Mouse (Mus musculus): Measurements from ENCODE around the gene Lrrc2. TPM values are rescaled to one million over a fixed set of nuclear protein-coding genes. Genes with fewer than 3 reads are reported as not detected.

Gene Lrrc2
- total and polyA plus RNA-seq, 3 experiments, result 0.07 TPM; not detected in 2

- DNase-seq (ENCODE audit: low read depth, low spot score), result no peak
- no peaks in the 10 kb centered on the region for H3K79me2 ChIP-seq (ENCODE audit: control insufficient read depth, insufficient read depth, low read length, poor library complexity)
- H3K9me3 ChIP-seq (replicated peaks; ENCODE audit: insufficient read depth, low read length), result no peaks in the 10 kb centered on the region
- peaks cover 0 to 7% of the 10 kb centered on the region in 2 experiments; a peak in 2 of 4 replicates for H3K4me1 ChIP-seq (ENCODE audit: control insufficient read depth in 1 of 2, insufficient read depth in 2 of 2, low read length in 2 of 2)
- H3K9ac ChIP-seq (ENCODE audit: control insufficient read depth, low read depth, low read length, poor library complexity, severe bottlenecking), result no peak overlapping the region
- TF ChIP-seq MAFK (IDR thresholded peaks at IDR 0.05; ENCODE audit: borderline replicate concordance, low read depth, low read length), result no peak
- TF ChIP-seq MAZ (IDR thresholded peaks at IDR 0.05; ENCODE audit: low read depth, low read length), result no peak
- TF ChIP-seq ZNF384 (IDR thresholded peaks at IDR 0.05; ENCODE audit: low read depth, low read length), result no peak
- TF ChIP-seq SMC3 (IDR thresholded peaks at IDR 0.05; ENCODE audit: low read depth, low read length), result no peak
- TF ChIP-seq CHD1 (IDR thresholded peaks at IDR 0.05; ENCODE audit: low read depth, low read length), result no peak
- H3K36me3 ChIP-seq (ENCODE audit: control insufficient read depth in 1 of 2, insufficient read depth in 2 of 2, low read length in 2 of 2), result peaks cover 0 to 2% of the 10 kb centered on the region in 2 experiments; a peak in 1 of 4 replicates
- H3K27ac ChIP-seq (ENCODE audit: control insufficient read depth, low read depth, low read length), result no peak overlapping the region
- H3K4me3 ChIP-seq (ENCODE audit: control insufficient read depth in 1 of 2, insufficient read depth in 1 of 2, low read depth in 2 of 2, low read length in 2 of 2), result no peak overlapping the region
- H3K27me3 ChIP-seq (ENCODE audit: control insufficient read depth in 1 of 2, insufficient read depth in 2 of 2, low read length in 2 of 2), result no peaks in the 10 kb centered on the region
Observed at GRCm38 (mm10) chr9:110947261-110947661, 4.1 kb upstream of the Lrrc2 start.

GRCm38 (mm10) chr9:110947900-110948299, 3.4 kb upstream of the Lrrc2 start:
- H3K9ac ChIP-seq (ENCODE audit: control insufficient read depth, low read depth, low read length, poor library complexity, severe bottlenecking), result no peak overlapping the region
- no peaks in the 10 kb centered on the region for H3K9me3 ChIP-seq (replicated peaks; ENCODE audit: insufficient read depth, low read length)
- H3K4me3 ChIP-seq (ENCODE audit: control insufficient read depth in 1 of 2, insufficient read depth in 1 of 2, low read depth in 2 of 2, low read length in 2 of 2), result no peak overlapping the region
- peaks cover 0 to 7% of the 10 kb centered on the region in 2 experiments; a peak in 2 of 4 replicates for H3K4me1 ChIP-seq (ENCODE audit: control insufficient read depth in 1 of 2, insufficient read depth in 2 of 2, low read length in 2 of 2)
- H3K79me2 ChIP-seq (ENCODE audit: control insufficient read depth, insufficient read depth, low read length, poor library complexity), result no peaks in the 10 kb centered on the region
- DNase-seq (ENCODE audit: low read depth, low spot score), result no peak
- H3K36me3 ChIP-seq (ENCODE audit: control insufficient read depth in 1 of 2, insufficient read depth in 2 of 2, low read length in 2 of 2), result peaks cover 0 to 2% of the 10 kb centered on the region in 2 experiments; a peak in 1 of 4 replicates
- H3K27ac ChIP-seq (ENCODE audit: control insufficient read depth, low read depth, low read length), result no peak overlapping the region
- no peaks in the 10 kb centered on the region for H3K27me3 ChIP-seq (ENCODE audit: control insufficient read depth in 1 of 2, insufficient read depth in 2 of 2, low read length in 2 of 2)
- TF ChIP-seq ETS1 (IDR thresholded peaks at IDR 0.05; ENCODE audit: low read depth, low read length), result no peak
- no peak for TF ChIP-seq MAFK (IDR thresholded peaks at IDR 0.05; ENCODE audit: borderline replicate concordance, low read depth, low read length)
- TF ChIP-seq POLR2AphosphoS5 (IDR thresholded peaks at IDR 0.05; ENCODE audit: borderline replicate concordance, low read depth, low read length), result no peak
- no peak for TF ChIP-seq E2F4 (IDR thresholded peaks at IDR 0.05; ENCODE audit: borderline replicate concordance, low read depth, low read length)
- TF ChIP-seq POLR2A (IDR thresholded peaks at IDR 0.05; ENCODE audit: control insufficient read depth in 1 of 2, insufficient read depth in 1 of 2, low read depth in 1 of 2, low read length in 2 of 2, poor library complexity in 1 of 2), result no peak
- TF ChIP-seq UBTF (IDR thresholded peaks at IDR 0.05; ENCODE audit: borderline replicate concordance, insufficient read depth, low read depth, low read length), result no peak
- TF ChIP-seq CHD1 (IDR thresholded peaks at IDR 0.05; ENCODE audit: low read depth, low read length), result no peak
- no peak for TF ChIP-seq POLR2AphosphoS2 (IDR thresholded peaks at IDR 0.05; ENCODE audit: low read length)

- H3K9ac ChIP-seq (ENCODE audit: control insufficient read depth, low read depth, low read length, poor library complexity, severe bottlenecking), result no peak overlapping the region
- TF ChIP-seq ZMIZ1 (IDR thresholded peaks at IDR 0.05; ENCODE audit: low read depth, low read length) (no peak), TAL1 (IDR thresholded peaks at IDR 0.05; ENCODE audit: low read length) (no peak), MEF2A (IDR thresholded peaks at IDR 0.05; ENCODE audit: extremely low read depth, insufficient replicate concordance, low read depth, low read length, poor library complexity, severe bottlenecking) (no peak), POLR2A (IDR thresholded peaks at IDR 0.05; ENCODE audit: control insufficient read depth in 1 of 2, insufficient read depth in 1 of 2, low read depth in 1 of 2, low read length in 2 of 2, poor library complexity in 1 of 2) (no peak), MYB (IDR thresholded peaks at IDR 0.05; ENCODE audit: low read depth, low read length) (no peak), EP300 (IDR thresholded peaks at IDR 0.05; ENCODE audit: low read depth in 1 of 2, low read length in 2 of 2) (no peak), CHD1 (IDR thresholded peaks at IDR 0.05; ENCODE audit: low read depth, low read length) (no peak), MAZ (IDR thresholded peaks at IDR 0.05; ENCODE audit: low read depth, low read length) (no peak), GABPA (IDR thresholded peaks at IDR 0.05; ENCODE audit: low read depth, low read length) (no peak)
- DNase-seq (ENCODE audit: low read depth, low spot score), result no peak
- H3K36me3 ChIP-seq (ENCODE audit: control insufficient read depth in 1 of 2, insufficient read depth in 2 of 2, low read length in 2 of 2), result peaks cover 0 to 2% of the 10 kb centered on the region in 2 experiments; a peak in 1 of 4 replicates
- H3K79me2 ChIP-seq (ENCODE audit: control insufficient read depth, insufficient read depth, low read length, poor library complexity), result no peaks in the 10 kb centered on the region
- H3K4me1 ChIP-seq (ENCODE audit: control insufficient read depth in 1 of 2, insufficient read depth in 2 of 2, low read length in 2 of 2), result peaks cover 0 to 7% of the 10 kb centered on the region in 2 experiments; a peak in 2 of 4 replicates
- no peaks in the 10 kb centered on the region for H3K9me3 ChIP-seq (replicated peaks; ENCODE audit: insufficient read depth, low read length)
- H3K27me3 ChIP-seq (ENCODE audit: control insufficient read depth in 1 of 2, insufficient read depth in 2 of 2, low read length in 2 of 2), result no peaks in the 10 kb centered on the region
- H3K4me3 ChIP-seq (ENCODE audit: control insufficient read depth in 1 of 2, insufficient read depth in 1 of 2, low read depth in 2 of 2, low read length in 2 of 2), result no peak overlapping the region
- H3K27ac ChIP-seq (ENCODE audit: control insufficient read depth, low read depth, low read length), result no peak overlapping the region
Observed at GRCm38 (mm10) chr9:110948813-110949310, 2.5 kb upstream of the Lrrc2 start.

All from MEL (cell line).